Mouse (Mus musculus): Measurements from ENCODE around the gene Krtap29-1.

Krtap29-1 gene

GRCm38 (mm10) chr11:99978953-99979352, at the start of gene Krtap29-1:
TSS of gene Krtap29-1 (minus strand) at chr11:99979053.
- no peak for DNase-seq (ENCODE audit: extremely low read depth, insufficient read length, low spot score)

GRCm38 (mm10) chr11:100021438-100021837, 42.6 kb upstream of the Krtap29-1 start:
- no peak for DNase-seq (ENCODE audit: extremely low read depth, insufficient read length, low spot score)

GRCm38 (mm10) chr11:100019466-100019865, 40.6 kb upstream of the Krtap29-1 start:
- DNase-seq (ENCODE audit: extremely low read depth, insufficient read length, low spot score), result no peak

GRCm38 (mm10) chr11:100016112-100016511, 37.3 kb upstream of the Krtap29-1 start, which contains the start of gene Krt33a:
TSS of gene Krt33a (minus strand) at chr11:100016212.
- no peak for DNase-seq (ENCODE audit: extremely low read depth, insufficient read length, low spot score)

- no peak for DNase-seq (ENCODE audit: extremely low read depth, insufficient read length, low spot score)
Observed at GRCm38 (mm10) chr11:100013691-100014171, 34.9 kb upstream of the Krtap29-1 start.

- DNase-seq (ENCODE audit: extremely low read depth, insufficient read length, low spot score), result no peak
Observed at GRCm38 (mm10) chr11:100010682-100011081, 31.8 kb upstream of the Krtap29-1 start.

GRCm38 (mm10) chr11:100008336-100008735, 29.5 kb upstream of the Krtap29-1 start:
- no peak for DNase-seq (ENCODE audit: extremely low read depth, insufficient read length, low spot score)

GRCm38 (mm10) chr11:100006624-100007023, 27.8 kb upstream of the Krtap29-1 start:
- no peak for DNase-seq (ENCODE audit: extremely low read depth, insufficient read length, low spot score)

GRCm38 (mm10) chr11:100005905-100006304, 27.1 kb upstream of the Krtap29-1 start:
- no peak for DNase-seq (ENCODE audit: extremely low read depth, insufficient read length, low spot score)

GRCm38 (mm10) chr11:100004846-100005245, 26.0 kb upstream of the Krtap29-1 start:
- no peak for DNase-seq (ENCODE audit: extremely low read depth, insufficient read length, low spot score)

- DNase-seq (ENCODE audit: extremely low read depth, insufficient read length, low spot score), result no peak
Observed at GRCm38 (mm10) chr11:99999091-99999490, 20.2 kb upstream of the Krtap29-1 start.

- no peak for DNase-seq (ENCODE audit: extremely low read depth, insufficient read length, low spot score)
Observed at GRCm38 (mm10) chr11:99994384-99994661, 15.5 kb upstream of the Krtap29-1 start.

- DNase-seq (ENCODE audit: extremely low read depth, insufficient read length, low spot score), result no peak
Observed at GRCm38 (mm10) chr11:99993620-99994383, 14.9 kb upstream of the Krtap29-1 start, which contains the start of gene Krtap17-1. TSS of gene Krtap17-1 (minus strand) at chr11:99993994.

GRCm38 (mm10) chr11:99990571-99990970, 11.7 kb upstream of the Krtap29-1 start:
- no peak for DNase-seq (ENCODE audit: extremely low read depth, insufficient read length, low spot score)

GRCm38 (mm10) chr11:99989881-99990405, 11.1 kb upstream of the Krtap29-1 start:
- no peak for DNase-seq (ENCODE audit: extremely low read depth, insufficient read length, low spot score)

- DNase-seq (ENCODE audit: extremely low read depth, insufficient read length, low spot score), result no peak
Observed at GRCm38 (mm10) chr11:99988530-99988929, 9.7 kb upstream of the Krtap29-1 start.

GRCm38 (mm10) chr11:99986180-99986647, 7.4 kb upstream of the Krtap29-1 start, which contains the start of gene Krtap16-1:
TSS of gene Krtap16-1 (minus strand) at chr11:99986597.
- no peak for DNase-seq (ENCODE audit: extremely low read depth, insufficient read length, low spot score)

GRCm38 (mm10) chr11:99985291-99986092, 6.6 kb upstream of the Krtap29-1 start:
- no peak for DNase-seq (ENCODE audit: extremely low read depth, insufficient read length, low spot score)

- no peak for DNase-seq (ENCODE audit: extremely low read depth, insufficient read length, low spot score)
Observed at GRCm38 (mm10) chr11:99983442-99983841, 4.6 kb upstream of the Krtap29-1 start.

GRCm38 (mm10) chr11:99982731-99983130, 3.9 kb upstream of the Krtap29-1 start:
- no peak for DNase-seq (ENCODE audit: extremely low read depth, insufficient read length, low spot score)

- DNase-seq (ENCODE audit: extremely low read depth, insufficient read length, low spot score), result no peak
Observed at GRCm38 (mm10) chr11:99965961-99966360, 12.9 kb downstream of the Krtap29-1 start.

Measured in 3134 (cell line).